ENCODE assay signal across 9 mouse cellular contexts in the genomic region with DNA sequence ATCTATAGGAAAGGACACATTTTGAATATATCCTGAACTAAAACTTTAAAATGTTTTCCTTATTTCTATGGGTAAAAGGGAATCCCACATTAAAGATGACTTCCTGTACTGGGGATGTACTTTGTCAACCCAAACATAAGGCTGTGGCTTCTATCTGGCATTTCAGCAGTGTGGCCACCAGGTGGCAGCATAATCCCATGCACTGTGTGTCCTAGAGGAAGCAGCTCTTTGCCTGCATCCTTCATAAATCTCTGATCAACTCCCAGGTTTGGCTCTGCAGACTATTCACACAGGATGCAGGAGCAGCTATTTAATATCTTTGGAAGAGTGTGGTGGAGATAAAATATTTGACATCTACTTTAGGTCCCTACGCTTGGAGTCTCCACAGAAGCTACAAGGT. TPM values are rescaled to one million over a fixed set of nuclear protein-coding genes. Genes with fewer than 3 reads are reported as not detected.
DNase-seq lines count a peak whose midpoint lies in the region; ATAC-seq lines count a peak whose summit lies in the region.
"Had no signal": no experiment of that assay in that cellular context is flagged by ENCODE, and none has a peak within 500 bp of the region (broad histone marks: within the 10 kb centered on the region; RNA-seq: fewer than 3 reads in every experiment).

No protein-coding gene starts in this region.

- peak; percentile 6 for DNase-seq in MEL-GATA-1-ER (ENCODE audit: extremely low read depth, low read depth)
- DNase-seq in c-Kit-negative CD71-positive TER-119-positive erythroid progenitor cells, embryonic 14.5 days (ENCODE audit: low read depth, low spot score), result peak; percentile 3
- peak; percentile 77 for DNase-seq in forebrain, embryonic 11.5 days (ENCODE audit: low spot score)
- peak; percentile 52 to 71 for DNase-seq in heart, postnatal 36 days
- DNase-seq in layer of hippocampus, adult 9-11 months, result peak; percentile 30
- DNase-seq in lung, postnatal 14 days, result peak; percentile 71
- DNase-seq in right cerebral cortex, adult 18-20 months, result peak; percentile 52
- peak; percentile 38 to 65 for DNase-seq in urinary bladder, postnatal 4 days (ENCODE audit: low spot score in 2 of 2)

- no peaks in the 10 kb centered on the region for H3K27me3 ChIP-seq in forebrain, embryonic 11.5 days (ENCODE audit: control insufficient read depth, insufficient read depth, low read length)

- 85% methylated on average over 1 of the region's 1 CpGs for WGBS in forebrain, embryonic 11.5 days

- intact Hi-C loops in heart, postnatal 36 days (cut with DNase I), result loop anchor here (1.0 to 10.0 kb wide), 4 partner anchors 61 to 393 kb away; partner anchors contain the start of gene Bmp15

- no peak overlapping the region for H3K4me3 ChIP-seq in forebrain, embryonic 11.5 days (ENCODE audit: low read depth, low read length)

- no peaks in the 10 kb centered on the region for H3K4me1 ChIP-seq in forebrain, embryonic 11.5 days (replicated peaks; ENCODE audit: control insufficient read depth, insufficient read depth, low read length)

- no peak overlapping the region for H3K27ac ChIP-seq in forebrain, embryonic 11.5 days (ENCODE audit: low read depth, low read length)

- no peaks in the 10 kb centered on the region for H3K36me3 ChIP-seq in forebrain, embryonic 11.5 days (ENCODE audit: control insufficient read depth, insufficient read depth, low read length)

- H3K9ac ChIP-seq in forebrain, embryonic 11.5 days (ENCODE audit: low read length), result no peak overlapping the region

- peak; percentile 51; the same call in 1 of the 2 replicates for ATAC-seq in forebrain, embryonic 11.5 days (replicated peaks; ENCODE audit: low FRiP score)

- no peaks in the 10 kb centered on the region for H3K9me3 ChIP-seq in forebrain, embryonic 11.5 days (ENCODE audit: control insufficient read depth, low read length)

- no peak overlapping the region for H3K4me2 ChIP-seq in forebrain, embryonic 11.5 days (ENCODE audit: low read depth, low read length, severe bottlenecking)

RNA-seq across cellular contexts. Expression of gene Bmp15, which starts 59.1 kb away (rescaled TPM):
- polyA plus RNA-seq in forebrain, embryonic 11.5 days (2014; fragmentation: Nextera tagmentation; extraction: Ambion mirVana), result not detected in 2 replicates
- not detected for total RNA-seq in heart, postnatal 36 days (2021)
- polyA plus RNA-seq: large intestine, adult 2 months had no signal

Comparison
In these comparisons a context has a peak if more than half of its experiments do, and no peak if none do; other contexts are left out.
1. DNase-seq: peak in every context shown above with its lines; median percentile 77 in forebrain, embryonic 11.5 days; 71 in lung, postnatal 14 days; 62 in heart, postnatal 36 days; 52 in right cerebral cortex, adult 18-20 months; 52 in urinary bladder, postnatal 4 days; 30 in layer of hippocampus, adult 9-11 months; 6 in MEL-GATA-1-ER; 3 in c-Kit-negative CD71-positive TER-119-positive erythroid progenitor cells, embryonic 14.5 days.